Mouse (Mus musculus): ENCODE data around the gene Prss38. TPM values are rescaled to one million over a fixed set of nuclear protein-coding genes. Genes with fewer than 3 reads are reported as not detected.

Prss38 gene
- not detected in 2 replicates for polyA plus RNA-seq (2016; fragmentation: Nextera tagmentation; extraction: Ambion mirVana)

- H3K27ac ChIP-seq, result no peak within 1 kb of the TSS
- peaks cover 5% of the 10 kb centered on the region; the same call in 1 of the 2 replicates for H3K27me3 ChIP-seq (ENCODE audit: insufficient read depth, poor library complexity, severe bottlenecking)
- H3K9me3 ChIP-seq, result no peaks in the 10 kb centered on the region
- H3K4me1 ChIP-seq, result peaks cover 8% of the 10 kb centered on the region; the same call in 1 of the 2 replicates
- DNase-seq (ENCODE audit: low spot score), result no peak
- no peak within 1 kb of the TSS for H3K4me3 ChIP-seq
- 68% methylated on average over 16 of the region's 16 CpGs for WGBS
- H3K36me3 ChIP-seq, result no peaks in the 10 kb centered on the region; the same call in 1 of the 2 replicates
These were observed at the start of gene Prss38 for GRCm38 (mm10) chr11:59375475-59375874. Prss38 (minus strand) TSS chr11:59375657.

- 77% methylated on average over 5 of the region's 5 CpGs for WGBS
- H3K36me3 ChIP-seq, result peaks cover 88% of the 10 kb centered on the region
- DNase-seq (ENCODE audit: low spot score), result no peak
These were observed 47.6 kb upstream of the Prss38 start for GRCm38 (mm10) chr11:59423010-59423588.

GRCm38 (mm10) chr11:59421967-59422366, 46.5 kb upstream of the Prss38 start:
- no peak overlapping the region for H3K27ac ChIP-seq

More at GRCm38 (mm10) chr11:59423010-59423588, 47.6 kb upstream of the Prss38 start:
- no peaks in the 10 kb centered on the region for H3K9me3 ChIP-seq
- H3K27ac ChIP-seq, result no peak overlapping the region
- peaks cover 14% of the 10 kb centered on the region; the same call in 1 of the 2 replicates for H3K4me1 ChIP-seq
- H3K4me3 ChIP-seq, result no peak overlapping the region
- H3K27me3 ChIP-seq (ENCODE audit: insufficient read depth, poor library complexity, severe bottlenecking), result no peaks in the 10 kb centered on the region

GRCm38 (mm10) chr11:59421436-59421835, 46.0 kb upstream of the Prss38 start:
- no peak overlapping the region for H3K27ac ChIP-seq
- peaks cover 14% of the 10 kb centered on the region; the same call in 1 of the 2 replicates for H3K4me1 ChIP-seq
- 82% methylated on average over 8 of the region's 8 CpGs for WGBS
- H3K9me3 ChIP-seq, result no peaks in the 10 kb centered on the region
- no peak overlapping the region for H3K4me3 ChIP-seq
- peaks cover 82% of the 10 kb centered on the region for H3K36me3 ChIP-seq
- no peak for DNase-seq (ENCODE audit: low spot score)
- no peaks in the 10 kb centered on the region for H3K27me3 ChIP-seq (ENCODE audit: insufficient read depth, poor library complexity, severe bottlenecking)

More at GRCm38 (mm10) chr11:59421967-59422366, 46.5 kb upstream of the Prss38 start:
- no peak overlapping the region for H3K4me3 ChIP-seq
- no peak for DNase-seq (ENCODE audit: low spot score)
- H3K4me1 ChIP-seq, result peaks cover 14% of the 10 kb centered on the region; the same call in 1 of the 2 replicates
- no peaks in the 10 kb centered on the region for H3K9me3 ChIP-seq
- peaks cover 82% of the 10 kb centered on the region for H3K36me3 ChIP-seq
- 95% methylated on average over 2 of the region's 2 CpGs for WGBS
- no peaks in the 10 kb centered on the region for H3K27me3 ChIP-seq (ENCODE audit: insufficient read depth, poor library complexity, severe bottlenecking)

- 85% methylated on average over 5 of the region's 5 CpGs for WGBS
- H3K27me3 ChIP-seq (ENCODE audit: insufficient read depth, poor library complexity, severe bottlenecking), result no peaks in the 10 kb centered on the region
- H3K27ac ChIP-seq, result no peak overlapping the region
- no peak for DNase-seq (ENCODE audit: low spot score)
- H3K9me3 ChIP-seq, result no peaks in the 10 kb centered on the region; the same call in 1 of the 2 replicates
- H3K36me3 ChIP-seq, result peaks cover 80% of the 10 kb centered on the region
- H3K4me3 ChIP-seq, result no peak overlapping the region
- peaks cover 10% of the 10 kb centered on the region; the same call in 1 of the 2 replicates for H3K4me1 ChIP-seq
These were observed 43.3 kb upstream of the Prss38 start for GRCm38 (mm10) chr11:59418708-59419107.

GRCm38 (mm10) chr11:59412999-59413863, 37.8 kb upstream of the Prss38 start:
- no peak overlapping the region for H3K4me3 ChIP-seq
- WGBS, result 80% methylated on average over 13 of the region's 13 CpGs
- peaks cover 51% of the 10 kb centered on the region for H3K36me3 ChIP-seq
- no peaks in the 10 kb centered on the region; the same call in 1 of the 2 replicates for H3K9me3 ChIP-seq
- peaks cover 26% of the 10 kb centered on the region for H3K4me1 ChIP-seq
- H3K27ac ChIP-seq, result no peak overlapping the region
- H3K27me3 ChIP-seq (ENCODE audit: insufficient read depth, poor library complexity, severe bottlenecking), result no peaks in the 10 kb centered on the region
- no peak for DNase-seq (ENCODE audit: low spot score)

GRCm38 (mm10) chr11:59412058-59412457, 36.6 kb upstream of the Prss38 start:
- Histone ChIP-seq H3K4me3 (no peak overlapping the region), H3K36me3 (peaks cover 56% of the 10 kb centered on the region), H3K27me3 (ENCODE audit: insufficient read depth, poor library complexity, severe bottlenecking) (no peaks in the 10 kb centered on the region), H3K9me3 (no peaks in the 10 kb centered on the region; the same call in 1 of the 2 replicates), H3K27ac (0 out of 2 replicates have a peak overlapping the region, but pooled peaks have one; percentile 33), H3K4me1 (peaks cover 26% of the 10 kb centered on the region)
- 74% methylated on average over 6 of the region's 6 CpGs for WGBS
- DNase-seq (ENCODE audit: low spot score), result no peak

- Histone ChIP-seq H3K36me3 (peaks cover 62% of the 10 kb centered on the region), H3K9me3 (no peaks in the 10 kb centered on the region; the same call in 1 of the 2 replicates), H3K27ac (no peak overlapping the region), H3K4me1 (peaks cover 26% of the 10 kb centered on the region), H3K4me3 (no peak overlapping the region), H3K27me3 (ENCODE audit: insufficient read depth, poor library complexity, severe bottlenecking) (no peaks in the 10 kb centered on the region)
- WGBS, result 84% methylated on average over 2 of the region's 2 CpGs
- no peak for DNase-seq (ENCODE audit: low spot score)
These were observed 35.4 kb upstream of the Prss38 start for GRCm38 (mm10) chr11:59410851-59411250.

- no peak overlapping the region for H3K4me3 ChIP-seq
- H3K27me3 ChIP-seq (ENCODE audit: insufficient read depth, poor library complexity, severe bottlenecking), result no peaks in the 10 kb centered on the region
- WGBS, result 81% methylated on average over 1 of the region's 1 CpGs
- H3K4me1 ChIP-seq, result 0 out of 2 replicates have a peak, but pooled peaks cover 9% of the 10 kb centered on the region
- no peak for DNase-seq (ENCODE audit: low spot score)
- no peak overlapping the region for H3K27ac ChIP-seq
- H3K36me3 ChIP-seq, result peaks cover 65% of the 10 kb centered on the region
- no peaks in the 10 kb centered on the region for H3K9me3 ChIP-seq
These were observed 30.3 kb upstream of the Prss38 start for GRCm38 (mm10) chr11:59405761-59406160.

- Histone ChIP-seq H3K4me3 (no peak overlapping the region), H3K9me3 (no peaks in the 10 kb centered on the region), H3K27me3 (ENCODE audit: insufficient read depth, poor library complexity, severe bottlenecking) (no peaks in the 10 kb centered on the region), H3K4me1 (peaks cover 31% of the 10 kb centered on the region), H3K36me3 (peaks cover 21% of the 10 kb centered on the region), H3K27ac (no peak overlapping the region)
- 70% methylated on average over 2 of the region's 2 CpGs for WGBS
- no peak for DNase-seq (ENCODE audit: low spot score)
These were observed 25.4 kb upstream of the Prss38 start for GRCm38 (mm10) chr11:59400876-59401275.

GRCm38 (mm10) chr11:59399830-59400229, 24.4 kb upstream of the Prss38 start:
- peaks cover 14% of the 10 kb centered on the region for H3K36me3 ChIP-seq
- H3K4me1 ChIP-seq, result peaks cover 31% of the 10 kb centered on the region
- H3K9me3 ChIP-seq, result no peaks in the 10 kb centered on the region
- no peak overlapping the region for H3K4me3 ChIP-seq
- WGBS, result 84% methylated on average over 8 of the region's 8 CpGs
- no peak overlapping the region for H3K27ac ChIP-seq
- no peaks in the 10 kb centered on the region for H3K27me3 ChIP-seq (ENCODE audit: insufficient read depth, poor library complexity, severe bottlenecking)
- DNase-seq (ENCODE audit: low spot score), result no peak

- 24% methylated on average over 22 of the region's 22 CpGs for WGBS
- Histone ChIP-seq H3K4me3 (peak overlapping the region; percentile 42), H3K27ac (peak overlapping the region; percentile 80), H3K9me3 (no peaks in the 10 kb centered on the region), H3K27me3 (ENCODE audit: insufficient read depth, poor library complexity, severe bottlenecking) (no peaks in the 10 kb centered on the region), H3K36me3 (peaks cover 4% of the 10 kb centered on the region), H3K4me1 (peaks cover 37% of the 10 kb centered on the region)
- DNase-seq (ENCODE audit: low spot score), result no peak
These were observed 22.3 kb upstream of the Prss38 start for GRCm38 (mm10) chr11:59397536-59398371.

Data from heart, embryonic 10.5 days (tissue).